In the genomic region with DNA sequence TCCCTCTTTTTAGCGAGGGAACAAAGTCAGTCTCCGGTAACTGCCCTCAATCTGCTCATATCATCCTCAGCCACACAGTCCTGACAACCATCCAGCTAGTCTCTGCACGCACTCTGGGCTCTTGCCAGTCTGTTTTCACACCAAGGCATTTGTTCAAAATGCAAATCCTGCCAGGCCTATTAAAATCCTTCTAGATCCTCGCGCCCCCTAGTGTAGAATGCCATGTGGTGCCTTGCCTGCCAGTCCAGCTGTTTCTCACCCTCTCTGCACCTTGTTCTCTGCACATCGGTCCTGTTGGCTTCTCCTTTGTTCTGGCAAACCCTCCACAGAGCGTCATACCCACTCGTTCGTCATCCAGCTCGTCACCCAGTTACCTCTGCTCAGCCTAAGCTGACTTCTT, we compare ENCODE assay signal across 8 mouse cellular contexts. TPM values are rescaled to one million over a fixed set of nuclear protein-coding genes. Genes with fewer than 3 reads are reported as not detected.
A peak's percentile ranks its signal among the peaks of the same experiment; 100 is the strongest.
DNase-seq lines count a peak whose midpoint lies in the region; ATAC-seq lines count a peak whose summit lies in the region.

No protein-coding gene starts in this region.

- no peak overlapping the region for H3K27ac ChIP-seq in forebrain, embryonic 16.5 days (ENCODE audit: low read length)
- no peak overlapping the region for H3K27ac ChIP-seq in hindbrain, embryonic 12.5 days

- peaks cover 3% of the 10 kb centered on the region for H3K4me1 ChIP-seq in forebrain, embryonic 16.5 days (replicated peaks; ENCODE audit: control insufficient read depth, insufficient read depth, low read length)
- no peaks in the 10 kb centered on the region for H3K4me1 ChIP-seq in hindbrain, embryonic 12.5 days

- no peaks in the 10 kb centered on the region for H3K9me3 ChIP-seq in forebrain, embryonic 16.5 days (ENCODE audit: control insufficient read depth, low read length)
- no peaks in the 10 kb centered on the region for H3K9me3 ChIP-seq in hindbrain, embryonic 12.5 days (replicated peaks)

- H3K27me3 ChIP-seq in forebrain, embryonic 16.5 days (replicated peaks; ENCODE audit: control insufficient read depth, insufficient read depth, low read length) = no peaks in the 10 kb centered on the region
- H3K27me3 ChIP-seq in hindbrain, embryonic 12.5 days = no peaks in the 10 kb centered on the region

- no peak overlapping the region for H3K9ac ChIP-seq in forebrain, embryonic 16.5 days (replicated peaks; ENCODE audit: low read depth, low read length)
- H3K9ac ChIP-seq in hindbrain, embryonic 12.5 days = no peak overlapping the region

- DNase-seq in ovary, postnatal 36 days (ENCODE audit: low spot score) = peak; percentile 32
- no peak for DNase-seq in ovary, postnatal 10 days (ENCODE audit: low spot score)
- peak; percentile 52 to 87 for DNase-seq in left cerebral cortex, adult 9 months (ENCODE audit: low spot score in 2 of 2)
- peak; percentile 56 for DNase-seq in mesoderm, embryonic 11.5 days (ENCODE audit: low read depth, low spot score)
- DNase-seq in spleen, postnatal 4 days (ENCODE audit: low spot score in 2 of 2) = peak; percentile 36 to 69

- no peaks in the 10 kb centered on the region for H3K36me3 ChIP-seq in forebrain, embryonic 16.5 days (ENCODE audit: control insufficient read depth, insufficient read depth)
- no peaks in the 10 kb centered on the region for H3K36me3 ChIP-seq in hindbrain, embryonic 12.5 days

- WGBS in forebrain, embryonic 16.5 days = 13% methylated on average over 10 of the region's 10 CpGs
- WGBS in hindbrain, embryonic 12.5 days = 28% methylated on average over 10 of the region's 10 CpGs

- 0 out of 2 replicates have a peak overlapping the region, but pooled peaks have one; percentile 2 for H3K4me2 ChIP-seq in forebrain, embryonic 16.5 days (ENCODE audit: low read length)
- H3K4me2 ChIP-seq in hindbrain, embryonic 12.5 days (replicated peaks) = no peak overlapping the region

- no peak overlapping the region for H3K4me3 ChIP-seq in forebrain, embryonic 16.5 days (replicated peaks; ENCODE audit: low read length)
- H3K4me3 ChIP-seq in hindbrain, embryonic 12.5 days = no peak overlapping the region

- ATAC-seq in cerebellum, adult (ENCODE audit: insufficient number of reproducible peaks, low FRiP score, low TSS enrichment) = peak; percentile 76
- ATAC-seq in forebrain, embryonic 16.5 days = peak; percentile 79
- peak; percentile 52 for ATAC-seq in hindbrain, embryonic 12.5 days (ENCODE audit: low FRiP score)

RNA-seq across cellular contexts. Expression of gene Mindy4b-ps, which starts 36.2 kb away (rescaled TPM):
- not detected in 2 replicates for polyA plus RNA-seq in forebrain, embryonic 16.5 days (2015; fragmentation: Nextera tagmentation; extraction: Ambion mirVana)
- polyA plus RNA-seq in hindbrain, embryonic 12.5 days (2016; fragmentation: Nextera tagmentation; extraction: Ambion mirVana) = not detected in 2 replicates
